Mouse (Mus musculus): ENCODE data around the gene Cep95. TPM values are rescaled to one million over a fixed set of nuclear protein-coding genes. Genes with fewer than 3 reads are reported as not detected.

The Cep95 gene
- polyA plus RNA-seq, 1 experiment from 2014 or later = 22.5 TPM

DNA sequence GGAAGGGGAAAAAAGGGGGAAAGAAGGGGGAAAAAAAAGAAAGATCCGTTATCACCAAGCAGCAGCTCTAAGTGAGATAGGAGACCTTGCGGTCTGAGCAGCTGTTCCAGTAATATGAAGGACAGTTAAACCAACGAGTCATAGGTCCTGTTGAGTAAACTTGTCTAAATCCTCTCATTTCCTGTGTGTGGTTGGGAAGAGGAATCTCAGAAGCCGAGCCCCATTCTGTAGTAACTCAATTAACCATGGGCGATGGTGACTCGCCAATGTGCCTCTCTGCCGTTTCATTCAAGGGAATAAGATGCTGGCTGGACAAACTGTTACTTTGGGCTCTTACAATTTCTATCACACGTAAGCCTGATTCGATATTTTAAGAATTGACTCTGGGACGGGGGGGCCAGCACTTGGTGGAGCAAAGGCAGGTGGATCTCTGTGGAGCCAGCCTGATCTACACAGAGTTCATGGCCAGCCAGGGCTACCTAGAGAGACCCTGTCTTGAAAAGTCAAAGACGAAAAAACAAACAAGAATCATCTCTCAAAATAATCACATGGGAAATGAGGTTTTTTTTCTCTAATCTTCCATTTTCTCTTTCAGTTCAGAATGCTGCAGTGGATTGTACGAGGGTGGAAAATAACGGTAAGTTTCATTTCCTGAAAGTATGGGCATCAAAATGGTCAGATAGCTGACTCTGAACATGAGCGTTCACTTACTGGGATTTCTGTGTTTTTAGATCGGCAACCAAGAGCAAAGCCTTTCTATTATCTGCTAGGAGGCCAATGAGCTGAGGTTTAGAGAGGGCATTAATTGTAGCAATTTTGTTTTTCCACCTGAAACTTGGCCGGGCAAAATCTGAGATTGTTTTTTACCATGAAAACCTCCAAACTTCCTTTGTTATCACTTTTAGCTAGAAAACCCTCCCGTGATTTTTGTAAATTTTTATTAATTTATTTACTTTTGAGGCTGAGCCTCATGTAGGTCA lies 37.7 kb upstream of the Cep95 start, which contains the start of gene Milr1:
Gene Milr1, plus strand, starts transcription at position 188 of the 980 bp plus-strand sequence.
- DNase-seq (ENCODE audit: low spot score) = no peak

DNA sequence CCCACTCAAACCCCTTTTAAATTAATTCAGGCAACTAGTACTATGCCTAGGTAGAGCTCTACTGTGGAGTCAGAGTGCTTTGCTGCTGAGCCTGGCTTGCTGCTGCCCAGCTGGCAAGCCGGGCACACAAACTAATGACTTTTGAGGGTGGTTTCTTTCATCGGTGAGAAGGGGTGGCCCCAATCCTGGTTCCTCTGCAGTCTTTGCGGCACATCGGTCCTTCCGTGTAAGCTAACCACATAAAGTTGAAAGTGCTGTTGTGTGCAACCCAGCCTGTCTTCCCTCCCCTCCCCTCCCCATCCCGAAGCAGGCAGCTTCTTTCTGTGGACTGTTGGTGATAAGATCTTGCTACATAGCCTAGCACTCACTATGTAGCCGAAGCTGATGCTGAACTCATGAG lies 36.9 kb upstream of the Cep95 start:
- Histone ChIP-seq H3K4me3 (ENCODE audit: low read depth, low read length) (no peak overlapping the region), H3K4me2 (replicated peaks; ENCODE audit: low read depth, low read length) (no peak overlapping the region), H3K9ac (ENCODE audit: low read depth, low read length) (no peak overlapping the region), H3K9me3 (ENCODE audit: control insufficient read depth, low read length) (no peaks in the 10 kb centered on the region), H3K4me1 (replicated peaks; ENCODE audit: control insufficient read depth, insufficient read depth, low read length) (no peaks in the 10 kb centered on the region), H3K36me3 (ENCODE audit: control insufficient read depth, insufficient read depth, low read length) (no peaks in the 10 kb centered on the region), H3K27me3 (ENCODE audit: control insufficient read depth, insufficient read depth, low read length) (no peaks in the 10 kb centered on the region), H3K27ac (ENCODE audit: low read depth, low read length) (no peak overlapping the region)
- ATAC-seq (ENCODE audit: low FRiP score) (no peak), DNase-seq (ENCODE audit: low spot score) (no peak)
- 92% methylated on average over 7 of the region's 7 CpGs for WGBS

More for the DNA sequence above, 37.7 kb upstream of the Cep95 start, which contains the start of gene Milr1:
- Histone ChIP-seq H3K4me2 (replicated peaks; ENCODE audit: low read depth, low read length) (no peak within 1 kb of the TSS), H3K4me3 (ENCODE audit: low read depth, low read length) (no peak within 1 kb of the TSS), H3K9ac (ENCODE audit: low read depth, low read length) (no peak within 1 kb of the TSS), H3K27me3 (ENCODE audit: control insufficient read depth, insufficient read depth, low read length) (no peaks in the 10 kb centered on the region), H3K9me3 (ENCODE audit: control insufficient read depth, low read length) (no peaks in the 10 kb centered on the region), H3K36me3 (ENCODE audit: control insufficient read depth, insufficient read depth, low read length) (no peaks in the 10 kb centered on the region), H3K4me1 (replicated peaks; ENCODE audit: control insufficient read depth, insufficient read depth, low read length) (no peaks in the 10 kb centered on the region), H3K27ac (ENCODE audit: low read depth, low read length) (no peak within 1 kb of the TSS)
- no peak for ATAC-seq (ENCODE audit: low FRiP score)
- 89% methylated on average over 17 of the region's 17 CpGs for WGBS

DNA sequence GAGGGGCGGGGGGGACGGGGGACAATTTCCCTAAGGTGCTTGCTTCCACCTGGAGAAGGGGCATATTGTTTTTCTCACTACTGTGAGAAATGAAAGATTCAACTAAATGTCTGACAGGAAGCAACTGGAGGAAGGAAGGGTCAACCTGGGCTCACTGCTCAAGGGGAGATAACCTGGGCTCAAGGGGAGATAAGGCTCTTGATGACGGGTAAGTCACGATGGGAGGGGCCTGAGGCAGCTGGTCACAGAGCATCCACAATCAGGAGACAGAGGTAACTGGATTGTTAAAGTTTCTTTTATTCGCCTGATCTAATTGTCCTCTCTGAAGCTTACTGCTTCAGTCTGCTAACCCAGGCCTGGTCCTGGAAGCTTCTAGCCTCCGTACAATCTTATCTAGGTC lies 35.7 kb upstream of the Cep95 start:
- no peaks in the 10 kb centered on the region for H3K9me3 ChIP-seq (ENCODE audit: control insufficient read depth, low read length)
- H3K27me3 ChIP-seq (ENCODE audit: control insufficient read depth, insufficient read depth, low read length) = no peaks in the 10 kb centered on the region
- H3K4me2 ChIP-seq (replicated peaks; ENCODE audit: low read depth, low read length) = no peak overlapping the region
- 86% methylated on average over 6 of the region's 6 CpGs for WGBS
- no peak overlapping the region for H3K4me3 ChIP-seq (ENCODE audit: low read depth, low read length)
- no peaks in the 10 kb centered on the region for H3K4me1 ChIP-seq (replicated peaks; ENCODE audit: control insufficient read depth, insufficient read depth, low read length)
- ATAC-seq (ENCODE audit: low FRiP score) = no peak
- H3K36me3 ChIP-seq (ENCODE audit: control insufficient read depth, insufficient read depth, low read length) = no peaks in the 10 kb centered on the region
- DNase-seq (ENCODE audit: low spot score) = no peak
- H3K27ac ChIP-seq (ENCODE audit: low read depth, low read length) = no peak overlapping the region
- H3K9ac ChIP-seq (ENCODE audit: low read depth, low read length) = no peak overlapping the region

DNA sequence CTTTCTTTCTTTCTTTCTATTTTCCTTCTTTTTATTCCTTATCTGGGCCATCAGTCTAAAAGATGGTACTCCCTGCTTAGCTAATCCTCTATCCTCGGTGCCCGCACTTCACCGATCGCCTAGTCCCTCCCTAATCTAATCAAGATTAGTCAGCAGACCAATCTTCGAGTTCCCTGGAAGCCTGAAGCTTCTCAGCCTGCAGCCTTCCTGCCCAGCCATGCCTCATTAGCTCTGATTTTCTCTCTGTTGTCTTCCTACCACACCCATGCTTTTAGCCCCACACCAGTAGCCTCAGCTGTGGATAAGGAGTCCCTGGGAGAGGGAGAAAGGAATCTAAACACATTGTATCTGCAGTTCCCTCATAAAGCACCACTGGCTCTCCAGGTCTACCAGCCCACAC lies 33.5 kb upstream of the Cep95 start:
- Histone ChIP-seq H3K36me3 (ENCODE audit: control insufficient read depth, insufficient read depth, low read length) (no peaks in the 10 kb centered on the region), H3K9me3 (ENCODE audit: control insufficient read depth, low read length) (no peaks in the 10 kb centered on the region), H3K4me3 (ENCODE audit: low read depth, low read length) (no peak overlapping the region), H3K27ac (ENCODE audit: low read depth, low read length) (no peak overlapping the region), H3K4me2 (replicated peaks; ENCODE audit: low read depth, low read length) (no peak overlapping the region), H3K27me3 (ENCODE audit: control insufficient read depth, insufficient read depth, low read length) (no peaks in the 10 kb centered on the region), H3K9ac (ENCODE audit: low read depth, low read length) (no peak overlapping the region), H3K4me1 (replicated peaks; ENCODE audit: control insufficient read depth, insufficient read depth, low read length) (no peaks in the 10 kb centered on the region)
- ATAC-seq (ENCODE audit: low FRiP score) = no peak
- DNase-seq (ENCODE audit: low spot score) = no peak
- 68% methylated on average over 5 of the region's 5 CpGs for WGBS

DNA sequence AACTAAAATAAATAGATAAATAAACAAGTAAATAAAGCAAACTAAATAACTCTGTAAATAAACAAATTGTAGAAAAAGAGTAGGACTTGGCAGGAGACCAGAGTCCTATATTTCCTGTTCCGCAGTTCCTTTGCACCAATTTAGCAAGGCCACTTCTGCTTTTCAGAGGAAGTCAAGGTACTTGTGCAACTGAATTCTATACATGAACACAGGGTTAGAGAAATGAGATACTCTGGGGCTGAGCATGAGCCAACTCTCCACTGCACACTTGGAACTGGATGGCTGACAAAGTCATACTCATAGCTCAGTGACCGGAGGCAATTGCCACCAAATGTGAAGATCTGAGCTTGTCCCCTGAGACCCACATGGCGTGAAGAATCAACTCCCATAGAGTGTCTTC lies 30.0 kb upstream of the Cep95 start:
- ATAC-seq (ENCODE audit: low FRiP score) = no peak
- no peak overlapping the region for H3K4me2 ChIP-seq (replicated peaks; ENCODE audit: low read depth, low read length)
- WGBS = 93% methylated on average over 3 of the region's 3 CpGs
- no peaks in the 10 kb centered on the region for H3K27me3 ChIP-seq (ENCODE audit: control insufficient read depth, insufficient read depth, low read length)
- no peaks in the 10 kb centered on the region for H3K36me3 ChIP-seq (ENCODE audit: control insufficient read depth, insufficient read depth, low read length)
- no peak for DNase-seq (ENCODE audit: low spot score)
- no peak overlapping the region for H3K9ac ChIP-seq (ENCODE audit: low read depth, low read length)
- no peaks in the 10 kb centered on the region for H3K9me3 ChIP-seq (ENCODE audit: control insufficient read depth, low read length)
- H3K27ac ChIP-seq (ENCODE audit: low read depth, low read length) = no peak overlapping the region
- no peaks in the 10 kb centered on the region for H3K4me1 ChIP-seq (replicated peaks; ENCODE audit: control insufficient read depth, insufficient read depth, low read length)
- no peak overlapping the region for H3K4me3 ChIP-seq (ENCODE audit: low read depth, low read length)

DNA sequence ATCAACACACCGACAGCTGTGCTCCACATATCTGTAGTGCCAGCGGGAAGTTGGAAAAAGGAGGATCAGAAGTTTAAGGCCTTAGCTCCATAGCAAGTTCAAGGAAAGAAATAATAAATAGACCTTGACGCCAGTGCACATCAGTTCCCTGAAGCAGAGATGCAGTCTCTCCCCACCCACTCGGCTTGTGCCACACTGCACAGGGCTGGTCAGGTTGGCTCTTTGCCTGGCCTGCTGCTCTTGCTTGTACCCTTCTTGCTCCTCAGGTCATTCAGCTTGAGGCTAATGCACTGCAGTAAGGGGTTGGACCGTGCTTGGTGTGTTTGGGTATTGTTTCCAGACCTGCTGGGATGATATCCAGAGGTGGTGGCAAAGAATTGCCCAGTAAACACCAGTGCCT lies 28.5 kb upstream of the Cep95 start:
- no peaks in the 10 kb centered on the region for H3K36me3 ChIP-seq (ENCODE audit: control insufficient read depth, insufficient read depth, low read length)
- DNase-seq (ENCODE audit: low spot score) = no peak
- H3K27ac ChIP-seq (ENCODE audit: low read depth, low read length) = no peak overlapping the region
- H3K4me1 ChIP-seq (replicated peaks; ENCODE audit: control insufficient read depth, insufficient read depth, low read length) = no peaks in the 10 kb centered on the region
- WGBS = 97% methylated on average over 5 of the region's 5 CpGs
- H3K9ac ChIP-seq (ENCODE audit: low read depth, low read length) = no peak overlapping the region
- H3K4me3 ChIP-seq (ENCODE audit: low read depth, low read length) = no peak overlapping the region
- H3K9me3 ChIP-seq (ENCODE audit: control insufficient read depth, low read length) = no peaks in the 10 kb centered on the region
- ATAC-seq (ENCODE audit: low FRiP score) = no peak
- H3K27me3 ChIP-seq (ENCODE audit: control insufficient read depth, insufficient read depth, low read length) = no peaks in the 10 kb centered on the region
- no peak overlapping the region for H3K4me2 ChIP-seq (replicated peaks; ENCODE audit: low read depth, low read length)

DNA sequence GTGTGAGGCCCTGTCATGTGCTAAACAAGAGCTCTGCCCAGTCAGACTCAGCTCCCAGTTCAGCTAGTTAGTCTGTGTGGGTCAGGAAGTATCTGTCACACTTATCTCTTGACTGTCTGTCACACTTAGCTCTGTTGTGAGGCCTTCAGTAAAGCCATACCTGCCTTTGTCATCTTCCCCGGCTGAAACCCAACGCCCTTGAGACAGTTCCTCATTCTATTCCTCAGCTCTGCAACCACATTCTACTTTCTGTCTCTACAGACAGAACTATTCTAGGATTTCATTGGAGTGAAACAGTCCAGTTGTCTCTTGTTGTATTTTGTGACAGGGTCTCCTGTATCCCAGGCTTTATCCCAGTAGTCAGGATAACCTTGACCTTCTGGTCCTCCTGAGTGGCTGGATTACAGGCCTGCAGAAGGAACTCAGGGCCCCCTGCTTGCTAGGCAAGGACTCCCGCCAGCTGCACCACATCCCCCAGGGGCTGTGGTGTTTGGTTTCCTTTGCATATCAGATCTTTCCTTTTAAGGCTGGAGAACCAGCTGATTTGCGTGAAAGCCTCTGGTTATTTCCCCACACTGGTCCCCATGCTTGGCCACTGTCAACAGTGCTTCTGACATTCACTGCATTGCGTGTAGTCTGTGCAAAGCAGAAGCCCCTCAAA lies 26.8 kb upstream of the Cep95 start:
- no peaks in the 10 kb centered on the region for H3K27me3 ChIP-seq (ENCODE audit: control insufficient read depth, insufficient read depth, low read length)
- DNase-seq (ENCODE audit: low spot score) (no peak), ATAC-seq (ENCODE audit: low FRiP score) (no peak)
- peak overlapping the region; percentile 37; the same call in 1 of the 2 replicates for H3K27ac ChIP-seq (ENCODE audit: low read depth, low read length)
- H3K4me1 ChIP-seq (replicated peaks; ENCODE audit: control insufficient read depth, insufficient read depth, low read length) = no peaks in the 10 kb centered on the region
- H3K36me3 ChIP-seq (ENCODE audit: control insufficient read depth, insufficient read depth, low read length) = no peaks in the 10 kb centered on the region
- H3K4me3 ChIP-seq (ENCODE audit: low read depth, low read length) = no peak overlapping the region
- H3K9ac ChIP-seq (ENCODE audit: low read depth, low read length) = no peak overlapping the region
- 43% methylated on average over 5 of the region's 5 CpGs for WGBS
- no peak overlapping the region for H3K4me2 ChIP-seq (replicated peaks; ENCODE audit: low read depth, low read length)
- no peaks in the 10 kb centered on the region for H3K9me3 ChIP-seq (ENCODE audit: control insufficient read depth, low read length)

DNA sequence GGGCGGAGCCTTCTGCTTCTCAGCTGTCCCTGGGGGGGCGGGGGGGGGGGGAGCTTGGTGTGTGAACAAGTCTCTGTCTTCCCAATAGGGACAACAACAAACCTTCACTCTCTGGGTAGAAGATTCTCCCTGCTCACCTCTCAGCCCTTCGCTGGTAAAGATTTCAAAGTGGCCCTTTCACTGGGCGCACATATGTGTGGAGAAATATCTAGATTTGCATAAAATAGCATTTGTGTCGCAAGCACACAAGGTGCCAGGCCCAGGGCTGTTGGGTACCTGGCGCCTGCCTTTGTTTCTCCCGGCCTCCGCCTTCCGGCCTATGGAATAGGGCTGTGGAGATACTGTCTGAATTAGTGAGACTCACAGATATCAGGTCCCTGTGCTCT lies 26.3 kb upstream of the Cep95 start:
- 76% methylated on average over 9 of the region's 9 CpGs for WGBS
- H3K36me3 ChIP-seq (ENCODE audit: control insufficient read depth, insufficient read depth, low read length) = no peaks in the 10 kb centered on the region; the same call in 1 of the 2 replicates
- ATAC-seq (ENCODE audit: low FRiP score) (no peak), DNase-seq (ENCODE audit: low spot score) (no peak)
- no peaks in the 10 kb centered on the region for H3K27me3 ChIP-seq (ENCODE audit: control insufficient read depth, insufficient read depth, low read length)
- H3K4me2 ChIP-seq (replicated peaks; ENCODE audit: low read depth, low read length) = no peak overlapping the region
- H3K9me3 ChIP-seq (ENCODE audit: control insufficient read depth, low read length) = no peaks in the 10 kb centered on the region
- no peak overlapping the region for H3K4me3 ChIP-seq (ENCODE audit: low read depth, low read length)
- H3K27ac ChIP-seq (ENCODE audit: low read depth, low read length) = 0 out of 2 replicates have a peak overlapping the region, but pooled peaks have one; percentile 14
- H3K4me1 ChIP-seq (replicated peaks; ENCODE audit: control insufficient read depth, insufficient read depth, low read length) = no peaks in the 10 kb centered on the region
- H3K9ac ChIP-seq (ENCODE audit: low read depth, low read length) = no peak overlapping the region

All from hindbrain, embryonic 11.5 days (tissue).